Mouse (Mus musculus) left cerebral cortex, adult 11 months (tissue): ENCODE data around the gene Ldb3.
A peak's percentile ranks its signal among the peaks of the same experiment; 100 is the strongest.

Experiments used
- DNase-seq: peaks from one replicate; pipeline ENCODE4 v3.0.0; 2022; ENCODE audit warnings: low spot score

Gene Ldb3

DNA sequence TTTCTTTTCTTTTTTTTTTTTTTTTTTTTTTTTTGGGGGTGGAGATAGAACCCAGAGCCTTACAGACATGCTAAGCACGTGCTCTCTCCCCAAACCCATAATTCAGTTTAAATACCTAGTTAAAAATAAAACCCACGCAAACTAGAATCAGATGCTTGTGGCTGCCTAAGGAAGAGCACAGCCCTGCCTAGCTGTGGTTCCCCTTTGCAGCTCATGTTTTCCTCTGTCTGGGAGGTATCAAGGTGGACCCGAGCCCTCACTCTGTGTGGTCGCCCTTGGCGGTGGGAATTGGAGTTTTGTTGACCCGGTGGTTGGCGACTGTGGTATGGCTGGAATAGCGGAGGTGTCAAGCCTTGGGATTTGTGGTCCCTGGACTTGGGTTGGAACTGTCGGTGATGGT lies 29.5 kb downstream of the Ldb3 start:
- DNase-seq = no peak

DNA sequence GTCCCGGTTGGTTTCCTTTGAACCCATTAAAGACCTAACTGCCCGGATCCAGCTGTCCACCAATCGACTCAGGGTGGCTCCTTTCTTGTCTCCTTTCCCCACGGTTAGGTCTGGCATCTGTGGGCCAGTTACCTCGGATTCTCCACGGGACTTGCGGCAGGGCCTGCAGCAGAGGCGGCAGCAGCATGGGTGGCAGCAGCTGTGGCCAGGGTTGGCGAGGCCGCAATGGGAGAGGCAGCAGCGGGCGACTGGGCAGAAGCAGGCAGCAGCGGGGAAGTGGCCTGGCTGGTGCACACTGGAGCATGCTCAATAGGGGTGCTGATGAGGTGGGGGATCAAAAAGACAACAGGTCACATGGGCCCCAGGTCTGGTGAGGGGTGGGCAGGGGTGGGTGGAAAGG lies 33.3 kb downstream of the Ldb3 start:
- no peak for DNase-seq

DNA sequence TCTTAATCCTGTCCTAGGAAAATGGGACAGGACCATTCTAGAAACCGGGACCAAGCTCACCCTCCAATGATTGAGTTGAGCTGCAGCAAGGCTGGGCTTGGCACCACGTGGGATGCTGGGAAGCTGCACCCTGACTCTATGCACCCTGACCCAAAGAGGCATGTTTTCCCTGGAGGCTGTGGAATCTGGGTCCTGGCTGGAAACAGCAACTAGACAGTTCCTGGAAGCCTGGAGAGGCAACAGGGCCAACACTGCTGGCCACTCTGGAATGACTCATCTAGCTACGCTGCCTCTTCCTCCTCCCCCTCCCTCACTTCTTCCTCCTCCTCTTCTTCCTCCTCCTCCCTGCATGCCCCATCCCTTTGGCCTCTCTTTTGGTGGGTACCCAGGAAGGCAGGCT lies 34.4 kb downstream of the Ldb3 start:
- DNase-seq = no peak

DNA sequence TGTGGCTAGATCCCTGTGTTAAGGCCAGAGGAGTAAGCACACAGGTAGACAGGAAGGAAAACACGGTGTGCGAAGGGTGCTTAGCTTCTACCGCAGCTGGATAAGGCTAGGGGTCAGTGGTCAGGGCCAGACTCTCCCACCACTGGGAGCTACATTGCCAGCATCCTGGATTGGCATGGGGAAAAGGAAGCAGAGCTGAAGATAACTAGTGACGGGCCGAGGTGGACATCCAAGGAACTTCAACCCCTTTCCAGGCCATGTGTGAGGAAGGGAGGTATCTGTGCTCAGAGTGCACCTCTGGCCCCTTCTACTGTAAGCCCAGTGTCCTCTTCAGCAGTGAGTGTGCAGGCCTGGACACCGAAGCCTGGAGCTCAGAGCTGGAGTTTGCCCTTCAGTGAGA lies 35.0 kb downstream of the Ldb3 start:
- DNase-seq = no peak

DNA sequence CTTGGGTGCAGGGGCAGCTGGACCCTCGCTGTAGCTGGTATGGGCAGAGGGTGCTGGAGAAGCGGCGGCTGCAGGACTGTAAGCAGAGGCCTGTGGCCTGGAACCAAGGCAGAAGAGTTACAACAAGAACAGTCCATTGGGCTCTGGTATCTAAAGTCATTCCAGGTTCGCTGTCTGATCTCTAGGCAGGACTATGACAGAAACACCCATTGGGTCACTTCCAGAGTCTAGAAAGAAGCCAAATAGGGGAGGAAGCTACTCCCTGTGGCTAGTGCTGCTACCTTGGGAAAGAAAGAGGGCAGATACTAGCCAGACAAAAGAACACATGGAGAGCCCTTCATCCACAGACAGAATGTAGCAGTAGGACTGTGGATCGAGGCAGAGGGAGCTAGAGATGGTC lies 36.3 kb downstream of the Ldb3 start:
- no peak for DNase-seq

DNA sequence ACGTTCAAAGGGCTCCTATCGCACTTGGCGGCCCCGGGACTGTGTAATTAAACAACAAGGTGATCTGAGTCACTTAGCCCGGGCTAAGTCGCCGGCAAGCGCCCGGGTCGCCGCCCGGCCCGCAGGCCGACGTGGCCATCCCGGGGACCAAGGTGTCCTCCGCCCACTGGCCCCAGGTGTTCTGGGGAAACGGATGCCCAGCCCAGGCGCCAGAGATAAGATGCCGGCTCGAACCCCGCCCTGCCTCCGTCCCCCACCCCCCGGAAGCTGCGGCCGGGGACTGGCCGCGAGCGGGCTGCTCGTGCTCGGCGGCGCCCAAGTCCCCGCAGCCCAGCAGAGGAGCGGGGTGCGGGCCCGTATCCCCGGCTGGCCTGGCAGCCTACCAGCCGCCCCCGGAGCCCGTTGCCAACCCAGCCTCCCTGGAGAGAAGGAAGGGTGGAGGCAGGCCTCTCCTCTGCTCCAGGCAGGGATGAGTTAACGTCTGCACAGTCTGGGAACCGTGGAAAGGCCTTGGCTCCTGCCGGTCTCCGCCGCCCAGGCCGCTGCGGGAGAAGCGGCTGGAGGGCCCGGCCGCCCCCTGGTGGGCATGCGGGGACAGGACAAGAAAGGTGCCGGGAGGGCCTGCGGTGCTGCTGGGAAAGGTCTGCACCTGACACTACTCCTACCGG lies 39.3 kb downstream of the Ldb3 start:
- DNase-seq = peak; percentile 66

DNA sequence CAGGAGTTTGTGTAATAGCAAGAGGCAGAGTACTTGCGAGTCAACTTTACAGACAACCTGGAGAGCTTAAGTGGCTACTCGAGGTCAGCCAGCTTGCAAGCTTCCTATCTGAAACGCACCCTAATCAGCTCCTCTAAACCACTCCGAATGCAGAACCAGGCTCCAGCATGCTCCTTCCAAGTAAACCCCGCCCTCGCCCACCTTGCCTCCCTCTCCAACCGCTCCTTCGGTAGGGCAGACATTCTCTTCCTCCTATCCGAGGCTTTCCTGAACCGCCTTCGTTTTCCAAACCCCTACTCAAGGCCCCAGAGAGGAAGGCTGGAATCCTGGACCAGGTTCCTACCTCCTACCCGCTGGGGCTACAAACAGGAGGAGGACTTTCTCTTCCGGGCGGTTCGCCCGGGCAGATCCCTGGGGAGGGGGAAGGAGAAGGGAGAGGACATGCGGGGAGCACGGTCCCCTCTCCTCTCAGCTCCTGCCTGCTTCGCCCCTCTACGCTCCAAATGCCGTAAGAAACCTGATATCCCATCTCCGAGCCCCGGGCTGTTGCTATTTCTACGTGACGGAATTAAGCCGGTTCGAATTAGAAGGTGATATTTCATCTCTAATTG lies 40.0 kb downstream of the Ldb3 start:
- DNase-seq = peak; percentile 36

DNA sequence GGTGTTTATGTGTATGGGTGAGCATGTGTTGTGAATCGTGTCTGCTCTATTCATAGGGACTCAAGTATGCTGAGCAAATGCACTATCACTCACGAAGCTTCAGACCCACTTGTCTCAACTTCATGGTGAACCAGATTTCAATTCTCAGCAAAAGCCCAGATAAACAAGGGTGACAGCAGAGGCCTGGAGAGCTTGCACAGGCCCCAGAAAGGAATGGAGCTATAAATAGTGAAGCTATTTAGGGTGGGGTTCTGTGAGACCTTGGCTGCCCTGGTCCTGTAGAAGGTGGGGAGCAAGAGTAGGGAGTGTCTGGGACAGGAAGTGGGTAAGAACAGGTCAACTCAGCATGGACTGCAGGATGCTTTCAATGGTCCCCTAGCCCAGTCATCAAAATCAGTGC lies 43.9 kb downstream of the Ldb3 start:
- no peak for DNase-seq

DNA sequence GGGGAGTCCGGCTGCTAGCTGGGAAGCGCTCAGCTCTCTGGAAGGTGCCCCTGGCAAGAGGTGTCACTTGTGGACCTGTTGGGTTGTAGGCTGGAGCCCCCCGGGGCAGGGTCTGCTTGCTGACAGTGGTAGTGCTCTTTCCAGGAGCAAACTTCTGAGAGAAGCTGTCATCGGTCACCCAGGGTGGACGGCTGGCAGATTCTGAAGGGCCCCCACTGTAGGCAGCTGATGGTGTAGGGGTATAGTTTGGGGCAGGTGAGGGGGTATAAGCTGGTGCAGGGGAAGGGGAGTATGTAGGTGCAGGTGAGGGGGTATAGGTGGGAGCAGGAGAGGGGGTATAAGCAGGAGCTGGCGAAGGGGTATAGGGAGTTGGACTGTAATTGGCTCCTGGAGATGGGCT lies 44.5 kb downstream of the Ldb3 start:
- DNase-seq = no peak

DNA sequence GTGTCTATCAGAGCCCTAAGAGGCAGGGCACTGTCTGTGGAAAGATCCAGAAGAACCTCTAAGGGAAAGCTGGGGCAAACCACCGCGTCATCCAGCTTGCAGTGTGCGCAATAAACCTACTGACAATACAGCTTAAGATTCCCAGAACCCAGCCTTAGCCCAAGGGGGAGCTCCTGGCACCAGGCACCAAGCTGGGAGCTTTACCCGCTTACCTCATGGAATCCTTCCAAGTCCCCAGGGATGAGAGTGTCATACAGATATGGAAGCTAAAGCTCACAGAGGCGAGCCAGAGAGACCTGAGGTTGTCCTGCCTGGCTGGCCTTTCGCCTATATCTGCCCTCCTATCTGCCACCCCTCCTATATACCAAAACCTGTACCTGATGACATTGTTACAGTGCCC lies 44.9 kb downstream of the Ldb3 start:
- no peak for DNase-seq

DNA sequence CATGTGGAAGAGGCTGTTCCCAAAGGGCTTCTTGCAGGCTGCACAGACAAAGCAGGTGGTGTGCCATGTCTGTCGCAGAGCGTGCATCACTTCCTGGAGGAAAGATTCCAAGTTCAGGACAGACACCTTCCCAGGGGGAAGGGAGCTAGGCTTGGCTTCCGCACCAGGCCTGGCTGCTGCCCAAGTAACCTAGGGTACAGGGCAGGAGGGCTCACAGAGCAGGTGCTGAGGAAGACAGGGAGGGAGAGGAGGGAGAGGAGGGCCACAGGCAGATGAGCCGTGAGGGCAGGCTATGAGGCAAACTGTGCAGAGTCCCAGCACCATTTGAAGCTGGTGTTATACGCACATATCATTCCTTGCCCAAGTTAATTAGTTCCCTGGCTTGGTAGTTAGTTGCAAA lies 46.6 kb downstream of the Ldb3 start:
- DNase-seq = no peak

DNA sequence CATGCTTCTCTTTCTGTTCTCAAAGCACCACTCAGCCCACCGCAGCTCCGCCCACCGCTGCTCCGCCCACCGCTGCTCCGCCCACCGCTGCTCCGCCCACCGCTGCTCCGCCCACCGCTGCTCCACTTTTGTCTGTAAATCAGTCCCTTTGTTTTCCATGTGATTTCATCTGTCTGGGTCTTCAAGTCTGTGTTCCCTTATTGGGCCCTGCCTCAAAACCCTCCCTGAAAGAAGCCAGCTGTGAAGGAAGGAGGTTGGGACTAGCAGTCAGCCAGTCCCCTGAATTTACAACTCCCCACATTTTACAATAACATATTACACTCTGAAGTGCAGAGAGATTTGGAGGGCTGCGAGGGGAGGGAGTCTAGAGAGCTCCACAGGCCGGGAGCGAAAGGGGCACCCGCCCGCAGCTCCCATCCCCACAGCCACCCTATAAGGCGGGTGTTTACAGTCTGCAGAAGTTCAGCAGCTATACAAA lies 47.8 kb downstream of the Ldb3 start:
- no peak for DNase-seq

DNA sequence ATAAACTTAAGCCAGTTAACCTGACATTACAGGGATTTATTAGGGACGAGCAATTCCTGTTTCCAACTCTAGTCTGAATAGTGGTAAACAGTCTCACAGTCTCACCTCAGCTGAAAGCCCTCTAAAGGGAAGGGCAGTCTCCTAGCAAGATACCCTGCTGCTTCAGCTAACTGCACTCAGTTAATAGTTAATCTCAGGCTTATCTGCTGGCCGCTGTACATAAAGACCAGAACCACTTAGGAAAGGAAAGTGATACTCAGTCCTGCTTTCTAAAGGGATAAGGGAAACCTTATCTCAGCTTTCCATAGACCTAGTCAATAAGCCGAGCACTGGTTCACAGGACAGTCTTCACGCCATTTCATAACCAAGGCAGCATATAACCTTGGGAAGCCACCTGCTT lies 52.6 kb downstream of the Ldb3 start:
- DNase-seq = no peak

DNA sequence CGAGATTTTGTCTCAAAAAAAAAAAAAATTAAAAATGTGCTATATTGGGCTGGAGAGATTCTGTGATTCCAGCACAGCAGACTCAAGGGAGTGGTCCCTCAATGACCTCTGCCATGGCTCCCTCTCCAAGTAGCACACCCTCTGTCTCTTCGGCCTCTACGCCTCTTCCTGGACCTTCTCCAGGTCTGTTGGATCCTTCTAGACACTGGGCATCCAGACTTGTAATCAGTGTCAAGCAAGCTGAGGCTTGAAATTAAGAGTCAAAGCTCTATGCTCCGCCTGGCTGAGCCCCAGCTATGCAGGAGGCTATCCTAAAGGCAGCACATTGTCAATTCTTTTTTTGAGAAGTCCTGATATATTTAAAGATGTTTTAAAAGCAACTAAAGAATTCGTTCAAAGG lies 54.9 kb downstream of the Ldb3 start:
- DNase-seq = no peak

DNA sequence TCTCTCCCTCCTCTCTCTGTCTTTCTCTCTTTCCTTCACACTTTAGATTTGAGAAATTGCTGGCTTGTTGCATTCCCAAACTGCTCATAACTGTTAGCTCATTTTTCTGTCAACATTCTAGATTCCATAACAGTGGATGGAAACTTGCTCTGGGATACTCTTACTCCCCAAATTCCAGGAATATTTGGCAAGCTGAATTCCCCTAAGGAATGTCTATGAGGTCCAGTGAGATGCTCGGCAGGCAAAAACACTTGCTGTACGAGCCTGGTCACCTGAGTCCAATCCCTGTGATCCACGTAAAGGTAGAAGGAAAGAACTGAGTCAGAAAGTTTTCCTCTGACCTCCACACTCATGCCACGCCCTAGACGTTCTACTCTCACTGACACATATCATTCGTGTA lies 55.9 kb downstream of the Ldb3 start:
- DNase-seq = no peak

DNA sequence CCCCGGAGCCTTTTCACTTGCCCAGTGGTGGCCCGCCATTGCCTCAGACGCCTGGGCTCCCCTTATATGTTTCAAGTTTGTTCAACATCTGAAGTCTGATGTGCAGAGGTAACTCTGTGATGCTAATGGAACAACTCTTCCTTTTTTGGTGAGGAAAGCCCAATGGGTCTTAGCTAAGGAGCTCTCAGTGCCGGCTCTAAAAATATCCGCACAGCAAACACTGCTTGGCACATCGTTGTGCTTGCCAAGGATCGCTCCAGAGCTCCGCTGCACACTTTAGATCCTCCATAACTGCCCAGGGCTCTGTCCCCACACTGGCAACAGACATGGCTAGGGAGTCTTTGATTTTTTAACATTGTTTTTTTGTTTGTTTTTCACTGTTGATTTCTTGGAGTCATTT lies 59.7 kb downstream of the Ldb3 start:
- DNase-seq = no peak

DNA sequence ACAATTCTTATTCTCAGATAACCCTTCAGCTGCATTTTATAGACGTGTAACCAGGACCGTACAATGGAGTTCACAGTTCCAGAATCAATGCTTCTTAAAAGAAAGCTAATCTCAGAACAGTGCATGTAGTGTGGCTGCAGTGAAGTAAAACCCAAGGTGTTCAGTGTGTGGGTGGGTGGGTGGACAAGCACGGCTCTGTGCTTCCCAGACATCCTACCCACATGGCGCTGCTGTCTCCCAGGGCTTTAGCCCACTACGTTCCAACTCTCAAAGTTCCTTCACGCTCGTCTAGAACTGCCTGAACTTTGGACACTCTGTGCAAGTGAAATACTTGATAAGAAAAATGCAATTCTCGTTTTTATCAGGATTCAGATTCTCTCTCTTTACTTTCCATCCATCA lies 65.8 kb downstream of the Ldb3 start, which contains the start of gene 9230112D13Rik:
Gene 9230112D13Rik (minus strand): TSS at position 101 of the 400 bp plus-strand sequence.
- no peak for DNase-seq

DNA sequence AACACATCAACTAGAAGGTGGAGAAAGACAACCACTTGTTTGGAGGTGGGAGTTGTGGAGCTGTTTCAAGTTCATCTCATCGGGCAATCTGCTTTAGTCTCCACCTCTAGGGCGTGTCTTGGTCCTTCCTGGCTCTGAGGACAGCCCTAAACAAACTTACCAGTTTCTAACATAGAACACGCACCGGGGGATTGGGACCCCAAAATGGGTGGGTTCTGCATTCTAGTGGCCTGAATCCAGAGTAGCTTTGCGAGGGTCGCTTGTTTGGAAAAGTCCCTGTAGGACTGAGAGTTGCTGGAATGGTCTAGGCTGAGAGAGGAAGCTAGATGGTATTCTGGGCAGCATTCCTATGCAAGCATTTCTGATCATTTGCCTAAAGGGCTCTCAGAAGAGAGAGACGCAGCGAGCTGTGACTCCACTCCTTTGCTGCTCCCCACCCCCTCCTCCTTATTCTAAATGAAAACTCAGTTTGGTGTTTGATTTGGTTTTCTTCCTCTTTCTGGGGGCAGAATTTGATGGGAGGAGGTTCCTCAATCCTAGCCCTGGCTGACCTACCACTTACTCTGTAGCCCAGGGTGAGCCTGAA lies 70.4 kb downstream of the Ldb3 start:
- DNase-seq = no peak

DNA sequence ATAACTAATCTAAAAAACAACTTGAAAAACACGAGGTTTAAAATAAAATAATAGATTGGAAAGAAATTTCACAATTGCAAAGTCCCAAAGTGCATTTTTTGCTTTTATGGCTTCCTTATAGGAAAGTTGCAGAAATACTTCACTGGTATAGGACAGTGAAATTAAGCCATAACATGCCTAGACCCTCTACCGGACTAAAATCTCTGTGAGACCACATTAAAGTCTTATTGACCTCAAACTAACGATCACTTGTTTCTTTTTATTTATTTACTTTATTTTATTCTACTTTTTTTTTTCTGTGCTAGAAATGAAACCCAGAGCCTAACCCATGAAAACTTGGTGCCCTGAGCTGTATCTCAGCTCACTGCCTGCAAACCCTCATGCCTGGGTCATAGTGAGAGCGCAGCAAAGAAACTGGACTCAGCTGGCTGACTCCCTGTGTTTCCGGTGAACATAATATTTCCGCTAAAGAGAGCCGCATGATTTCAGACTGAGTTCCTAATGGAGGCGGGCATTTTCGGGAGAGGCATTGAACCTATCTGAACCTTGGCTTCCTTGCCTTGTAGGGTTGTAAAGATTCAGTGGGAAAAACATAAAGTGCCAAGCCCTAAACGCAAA lies 71.4 kb downstream of the Ldb3 start:
- DNase-seq = no peak

DNA sequence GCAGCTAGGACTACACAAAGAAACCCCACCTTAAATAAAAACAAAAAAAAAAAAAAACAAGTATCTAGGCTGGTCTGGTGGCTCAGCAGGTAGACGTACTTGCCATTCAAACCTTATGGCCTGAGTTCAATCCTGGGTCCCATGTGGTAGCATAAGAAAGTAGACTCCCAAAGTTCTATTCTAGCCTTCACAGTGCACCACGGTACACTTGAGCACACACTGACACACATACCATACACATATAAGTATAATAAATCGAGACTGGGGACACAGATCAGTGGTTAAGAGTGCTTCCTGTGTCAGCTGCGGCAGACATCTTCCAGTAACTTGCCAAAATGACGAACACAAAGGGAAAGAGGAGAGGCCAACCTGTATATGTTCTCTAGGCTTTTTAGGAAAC lies 72.6 kb downstream of the Ldb3 start:
- no peak for DNase-seq

DNA sequence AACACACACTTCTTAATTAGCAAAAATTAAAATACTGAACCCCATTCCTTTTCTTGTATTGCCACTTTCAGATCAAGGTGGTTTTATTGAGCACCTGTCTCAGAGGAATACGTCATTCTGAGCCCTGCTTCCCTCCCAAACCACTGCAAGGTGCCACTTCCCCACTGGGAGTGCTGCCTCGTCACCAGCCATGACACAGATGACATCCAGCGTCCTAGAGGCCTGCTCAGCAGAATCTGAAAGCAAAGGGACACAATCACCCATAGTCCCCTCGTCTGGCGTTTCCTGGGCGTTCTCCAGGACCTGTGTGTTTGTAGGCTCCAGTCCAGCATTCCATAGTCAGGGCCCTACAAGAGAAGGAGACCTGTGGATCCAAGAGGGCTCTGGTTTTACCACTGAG lies 74.4 kb downstream of the Ldb3 start:
- no peak for DNase-seq

DNA sequence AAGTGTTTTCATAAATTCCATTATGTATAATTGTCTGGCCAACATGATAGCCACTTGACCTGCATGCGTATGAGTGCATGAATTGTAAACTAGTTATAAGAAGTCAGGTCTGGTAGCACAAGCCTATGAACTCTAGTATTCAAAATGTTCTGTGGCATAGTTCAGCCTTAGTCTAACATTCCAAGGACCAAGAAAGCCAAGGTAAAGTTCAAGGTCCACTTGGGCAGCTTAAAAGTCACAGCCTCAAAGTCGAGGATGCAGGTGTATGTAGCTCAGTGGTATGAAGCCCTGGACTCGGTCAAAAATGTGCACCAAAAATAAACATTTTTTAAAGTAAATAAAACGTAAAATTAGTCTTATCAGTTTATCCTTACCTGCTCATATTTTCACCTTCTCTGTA lies 75.9 kb downstream of the Ldb3 start:
- no peak for DNase-seq

DNA sequence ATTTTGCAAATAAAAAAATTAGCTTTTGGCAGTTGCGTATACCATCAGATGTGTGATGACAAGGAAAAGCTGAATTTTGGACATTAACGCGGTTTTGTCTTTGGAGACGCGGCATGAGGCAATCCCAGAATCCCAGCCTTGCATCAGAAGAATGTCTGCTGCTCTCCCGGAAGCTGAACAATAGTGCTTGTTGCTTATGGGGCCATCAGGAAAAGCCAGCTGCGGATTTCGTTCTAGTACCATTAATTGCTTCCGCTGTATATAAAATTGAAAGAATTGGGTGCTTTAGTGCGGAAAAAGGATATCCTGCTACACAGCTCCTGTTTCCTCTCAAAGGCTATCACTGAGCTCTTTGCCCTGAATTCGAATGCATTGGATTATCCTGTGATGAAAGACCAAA lies 76.6 kb downstream of the Ldb3 start:
- no peak for DNase-seq
